Mouse (Mus musculus) G1E (cell line): Measurements from ENCODE around the gene Tgfbr3.

Experiments
- CTCF ChIP-seq: IDR thresholded peaks from 2 replicates; pipeline ENCODE4 v1.5.1; 2012; ENCODE audit warnings: low read depth, low read length, inconsistent platforms, mixed read lengths
- GATA1 ChIP-seq: IDR thresholded peaks from 2 replicates; pipeline ENCODE4 v1.6.1; 2012; ENCODE audit warnings: borderline replicate concordance, low read length, inconsistent platforms, mixed read lengths
- POLR2AphosphoS5 ChIP-seq: IDR thresholded peaks from 2 replicates; pipeline ENCODE4 v1.6.1; 2012; ENCODE audit warnings: low read depth, low read length, inconsistent platforms; ENCODE audit not compliant: insufficient replicate concordance
- TAL1 ChIP-seq: conservative IDR thresholded peaks from 2 replicates; pipeline ENCODE4 v1.6.1; 2012; ENCODE audit warnings: low read depth, low read length, inconsistent platforms, mixed read lengths

- no peak for TF ChIP-seq CTCF
- no peak for TF ChIP-seq GATA1
- no peak for TF ChIP-seq TAL1
- no peak for TF ChIP-seq POLR2AphosphoS5
Measured at GRCm38 (mm10) chr5:107251751-107252305, 37.6 kb downstream of the Tgfbr3 start.
